8 mouse cellular contexts compared by ENCODE assay signal in genomic region chr13:45442451-45442850, GRCm38 (mm10). TPM values are rescaled to one million over a fixed set of nuclear protein-coding genes. Genes with fewer than 3 reads are reported as not detected.
DNase-seq lines count a peak whose midpoint lies in the region; ATAC-seq and TF ChIP-seq lines count a peak whose summit lies in the region.

No protein-coding gene starts in this region.

- no peak overlapping the region for H3K4me2 ChIP-seq in liver, embryonic 16.5 days (ENCODE audit: low read depth, low read length)
- H3K4me2 ChIP-seq in stomach, embryonic 14.5 days (replicated peaks; ENCODE audit: low read depth, low read length): no peak overlapping the region

- peaks cover 9% of the 10 kb centered on the region for H3K4me1 ChIP-seq in liver, embryonic 16.5 days (ENCODE audit: control insufficient read depth, low read depth, low read length)
- peaks cover 5% of the 10 kb centered on the region; the same call in 1 of the 2 replicates for H3K4me1 ChIP-seq in stomach, embryonic 14.5 days (ENCODE audit: control insufficient read depth, insufficient read depth, low read length)

- intact Hi-C loops in left cerebral cortex, adult 2 months (cut with DNase I): loop anchor here (2.0 kb wide), 2 partner anchors 54 to 412 kb away; partner anchors contain the start of gene Mylip
- intact Hi-C loops in left cerebral cortex, postnatal 25 days (cut with DNase I): loop anchor here (2.0 kb wide), 1 partner anchor 412 kb away; no protein-coding TSS in a partner anchor

- H3K27me3 ChIP-seq in liver, embryonic 16.5 days (ENCODE audit: control insufficient read depth, insufficient read depth, low read depth, low read length): peaks cover 12% of the 10 kb centered on the region; the same call in 1 of the 2 replicates
- no peaks in the 10 kb centered on the region for H3K27me3 ChIP-seq in stomach, embryonic 14.5 days (ENCODE audit: control insufficient read depth, insufficient read depth, low read length)

- no peak overlapping the region for H3K27ac ChIP-seq in left cerebral cortex, adult 2 months
- H3K27ac ChIP-seq in liver, embryonic 16.5 days (ENCODE audit: low read length): no peak overlapping the region
- H3K27ac ChIP-seq in stomach, embryonic 14.5 days (ENCODE audit: low read length): no peak overlapping the region

- DNase-seq in left cerebral cortex, adult 2 months (ENCODE audit: extremely low spot score in 1 of 2, low spot score in 2 of 2): no peak
- no peak for DNase-seq in left cerebral cortex, postnatal 25 days (ENCODE audit: low spot score in 2 of 2)
- DNase-seq in MEL-GATA-1-ER (ENCODE audit: extremely low read depth, low read depth): peak; percentile 47
- DNase-seq in embryo, embryonic 10.5 days (ENCODE audit: low spot score): peak; percentile 73
- DNase-seq in ovary, adult 18-20 months (ENCODE audit: low spot score): no peak
- no peak for DNase-seq in Muller cell, postnatal 12 days (ENCODE audit: inconsistent ontology term)

- H3K9ac ChIP-seq in liver, embryonic 16.5 days (ENCODE audit: low read depth, low read length): no peak overlapping the region
- H3K9ac ChIP-seq in stomach, embryonic 14.5 days (replicated peaks; ENCODE audit: low read depth, low read length): no peak overlapping the region

- H3K9me3 ChIP-seq in liver, embryonic 16.5 days (replicated peaks; ENCODE audit: control insufficient read depth, low read length): no peaks in the 10 kb centered on the region
- H3K9me3 ChIP-seq in stomach, embryonic 14.5 days (ENCODE audit: control insufficient read depth, low read depth, low read length): no peaks in the 10 kb centered on the region

- 0 out of 2 replicates have a peak, but pooled peaks have one; percentile 9 for ATAC-seq in liver, embryonic 16.5 days (ENCODE audit: low read depth)
- ATAC-seq in stomach, embryonic 14.5 days (ENCODE audit: insufficient number of reproducible peaks, insufficient read depth, low FRiP score, low read depth): peak; percentile 70; the same call in 1 of the 2 replicates

- no peaks in the 10 kb centered on the region for H3K36me3 ChIP-seq in liver, embryonic 16.5 days (ENCODE audit: control insufficient read depth, insufficient read depth)
- no peaks in the 10 kb centered on the region for H3K36me3 ChIP-seq in stomach, embryonic 14.5 days (ENCODE audit: control insufficient read depth, insufficient read depth, low read length)

- TF ChIP-seq CTCF in left cerebral cortex, adult 2 months (IDR thresholded peaks at IDR 0.05): peak; percentile 76

- 6% methylated on average over 4 of the region's 4 CpGs for WGBS in liver, embryonic 16.5 days (ENCODE audit: insufficient replicate concordance)
- 15% methylated on average over 4 of the region's 4 CpGs for WGBS in stomach, embryonic 14.5 days

- H3K4me3 ChIP-seq in left cerebral cortex, adult 2 months: no peak overlapping the region
- no peak overlapping the region for H3K4me3 ChIP-seq in liver, embryonic 16.5 days (ENCODE audit: low read depth, low read length)
- no peak overlapping the region for H3K4me3 ChIP-seq in stomach, embryonic 14.5 days (ENCODE audit: low read depth, low read length)

RNA-seq across cellular contexts. Expression of gene Mylip, which starts 52.9 kb away (rescaled TPM):
- total RNA-seq in left cerebral cortex, adult 2 months (2021): 10 to 100 TPM; 16.2 to 16.6 TPM
- 10 to 100 TPM; 16.0 to 17.9 TPM for total RNA-seq in left cerebral cortex, postnatal 25 days (2021)
- polyA plus RNA-seq in liver, embryonic 16.5 days (2015; fragmentation: Nextera tagmentation; extraction: Ambion mirVana): 7.7 and 8.0 TPM in 2 replicates
- polyA plus RNA-seq in stomach, embryonic 14.5 days (2014; fragmentation: Nextera tagmentation; extraction: Ambion mirVana): 9.7 and 10.0 TPM in 2 replicates

Comparison
In these comparisons a context has a peak if more than half of its experiments do, and no peak if none do; other contexts are left out.
1. DNase-seq: peak in MEL-GATA-1-ER (single experiment) and embryo, embryonic 10.5 days (single experiment); none in left cerebral cortex, adult 2 months (0 of 2), left cerebral cortex, postnatal 25 days (0 of 2), ovary, adult 18-20 months (single experiment) and Muller cell, postnatal 12 days (single experiment).